Mouse (Mus musculus) cerebellum, adult (tissue): ENCODE measurements around the gene Sugp2.
"Not testable (repeated sequence)": the region's sequence is repeated elsewhere in the genome, so short reads cannot be mapped to it uniquely, and the experiment has no call there.

ENCODE experiments used
- ATAC-seq: cut with Nextera tagmentation; 2 replicates; pipeline ENCODE4 v1.9.2; 2017; ENCODE audit warnings: mild to moderate bottlenecking, moderate library complexity, mixed read lengths; ENCODE audit not compliant: insufficient number of reproducible peaks, low FRiP score, low TSS enrichment

Gene Sugp2

GRCm38 (mm10) chr8:70234080-70234780, at the start of gene Sugp2, which contains the start of gene Armc6:
Gene Sugp2 (plus strand): TSS chr8:70234226.
Gene Armc6 (minus strand): TSS chr8:70234466.
- peak; percentile 89 for ATAC-seq

- ATAC-seq: no peak
These were observed 45.3 kb upstream of the Sugp2 start for GRCm38 (mm10) chr8:70188707-70189106.

- ATAC-seq: no peak
These were observed 40.8 kb upstream of the Sugp2 start for GRCm38 (mm10) chr8:70193238-70193637.

- no peak for ATAC-seq
These were observed 39.8 kb upstream of the Sugp2 start for GRCm38 (mm10) chr8:70194191-70194590.

- no peak for ATAC-seq
These were observed 38.3 kb upstream of the Sugp2 start for GRCm38 (mm10) chr8:70195762-70196161.

- no peak for ATAC-seq
These were observed 36.4 kb upstream of the Sugp2 start for GRCm38 (mm10) chr8:70197603-70198002.

- peak; percentile 62 for ATAC-seq
These were observed 33.8 kb upstream of the Sugp2 start for GRCm38 (mm10) chr8:70200098-70200681.

GRCm38 (mm10) chr8:70201417-70201816, 32.6 kb upstream of the Sugp2 start:
- ATAC-seq: no peak

- no peak for ATAC-seq
These were observed 31.0 kb upstream of the Sugp2 start for GRCm38 (mm10) chr8:70203072-70203471.

- no peak for ATAC-seq
These were observed 29.3 kb upstream of the Sugp2 start for GRCm38 (mm10) chr8:70204757-70205156.

- no peak for ATAC-seq
These were observed 25.9 kb upstream of the Sugp2 start for GRCm38 (mm10) chr8:70208130-70208529.

GRCm38 (mm10) chr8:70210538-70210937, 23.5 kb upstream of the Sugp2 start:
- ATAC-seq: no peak

- no peak for ATAC-seq
These were observed 22.8 kb upstream of the Sugp2 start for GRCm38 (mm10) chr8:70211275-70211674.

- ATAC-seq: peak; percentile 10; the same call in 1 of the 2 replicates
These were observed 22.3 kb upstream of the Sugp2 start for GRCm38 (mm10) chr8:70211726-70212111.

- peak; percentile 94 for ATAC-seq
These were observed 21.6 kb upstream of the Sugp2 start, which contains the start of gene Slc25a42 for GRCm38 (mm10) chr8:70212112-70213055. Gene Slc25a42 (minus strand): TSS chr8:70212305.

GRCm38 (mm10) chr8:70214411-70214810, 19.6 kb upstream of the Sugp2 start:
- ATAC-seq: no peak

- no peak for ATAC-seq
These were observed 18.9 kb upstream of the Sugp2 start for GRCm38 (mm10) chr8:70215092-70215491.

- not testable (repeated sequence) for ATAC-seq
These were observed 17.9 kb upstream of the Sugp2 start for GRCm38 (mm10) chr8:70216161-70216560.

- no peak for ATAC-seq
These were observed 17.5 kb upstream of the Sugp2 start for GRCm38 (mm10) chr8:70216566-70216965.

GRCm38 (mm10) chr8:70217441-70217840, 16.6 kb upstream of the Sugp2 start:
- ATAC-seq: no peak
